Mouse (Mus musculus) MEL (cell line): ENCODE results near the gene Foxg1. TPM values are rescaled to one million over a fixed set of nuclear protein-coding genes. Genes with fewer than 3 reads are reported as not detected.
A peak's percentile ranks its signal among the peaks of the same experiment; 100 is the strongest.

Experiments
- DNase-seq: peaks from one replicate; pipeline ENCODE4 v3.0.0; 2011; ENCODE audit warnings: low read depth, low spot score
- H3K27ac ChIP-seq: 2 replicates; pipeline ENCODE4 v1.5.1; 2012; ENCODE audit warnings: low read depth, mild to moderate bottlenecking, control low read depth, low read length, moderate library complexity; ENCODE audit not compliant: control insufficient read depth
- H3K27me3 ChIP-seq, 2 experiments: fragments of 150-350 bp in 1 of 2; sonication (generic) in 1 of 2; 2 replicates each; pipeline ENCODE4 v1.6.1; 2012; ENCODE audit warnings: low read length in 2 of 2, mild to moderate bottlenecking in 2 of 2, improper control_type of control experiment in 1 of 2, moderate library complexity in 1 of 2; ENCODE audit not compliant: insufficient read depth in 2 of 2, control insufficient read depth in 1 of 2
- H3K36me3 ChIP-seq, 2 experiments: 2 replicates each; pipeline ENCODE4 v1.6.1; 2012 to 2014; ENCODE audit warnings: low read length in 2 of 2, improper control_type of control experiment in 1 of 2, inconsistent platforms in 1 of 2, mild to moderate bottlenecking in 1 of 2; ENCODE audit not compliant: insufficient read depth in 2 of 2, control insufficient read depth in 1 of 2
- H3K4me1 ChIP-seq, 2 experiments: fragments of 150-350 bp in 1 of 2; sonication (generic) in 1 of 2; 2 replicates each; pipeline ENCODE4 v1.6.1; 2012; ENCODE audit warnings: low read length in 2 of 2, improper control_type of control experiment in 1 of 2, mild to moderate bottlenecking in 1 of 2; ENCODE audit not compliant: insufficient read depth in 2 of 2, control insufficient read depth in 1 of 2
- H3K4me3 ChIP-seq, 2 experiments: fragments of 150-350 bp in 1 of 2; sonication (generic) in 1 of 2; 2 replicates each; pipeline ENCODE4 v1.5.1; 2012; ENCODE audit warnings: low read depth in 2 of 2, low read length in 2 of 2, mild to moderate bottlenecking in 2 of 2, moderate library complexity in 2 of 2, control low read depth in 1 of 2, improper control_type of control experiment in 1 of 2; ENCODE audit not compliant: control insufficient read depth in 1 of 2, insufficient read depth in 1 of 2
- H3K79me2 ChIP-seq: 2 replicates; pipeline ENCODE4 v1.6.1; 2012; ENCODE audit warnings: mild to moderate bottlenecking, low read length, moderate library complexity; ENCODE audit not compliant: control insufficient read depth, poor library complexity, insufficient read depth
- H3K9ac ChIP-seq: 2 replicates; pipeline ENCODE4 v1.6.1; 2012; ENCODE audit warnings: low read depth, mild to moderate bottlenecking, control low read depth, low read length, moderate library complexity; ENCODE audit not compliant: control insufficient read depth, poor library complexity, severe bottlenecking
- H3K9me3 ChIP-seq: fragments of 150-350 bp; sonication (generic); replicated peaks from 2 replicates; pipeline ENCODE4 v1.6.1; 2012; ENCODE audit warnings: mild to moderate bottlenecking, low read length, improper control_type of control experiment, moderate library complexity; ENCODE audit not compliant: insufficient read depth
- BHLHE40 ChIP-seq: IDR thresholded peaks from 2 replicates; pipeline ENCODE4 v1.6.1; 2012; ENCODE audit warnings: low read depth, mild to moderate bottlenecking, inconsistent platforms, low read length, improper control_type of control experiment, borderline replicate concordance
- CHD2 ChIP-seq: IDR thresholded peaks from 2 replicates; pipeline ENCODE4 v1.6.1; 2011; ENCODE audit warnings: low read length, improper control_type of control experiment
- CTCF ChIP-seq, 3 experiments: IDR thresholded peaks in 2 of 3; conservative IDR thresholded peaks in 1 of 3; 2 replicates each; pipeline ENCODE4 v1.5.1; 2011 to 2012; ENCODE audit warnings: low read length in 3 of 3, low read depth in 2 of 3, mild to moderate bottlenecking in 2 of 3, improper control_type of control experiment in 1 of 3, inconsistent platforms in 1 of 3, mixed read lengths in 1 of 3, moderate library complexity in 1 of 3; ENCODE audit not compliant: control insufficient read depth in 1 of 3, insufficient read depth in 1 of 3, poor library complexity in 1 of 3, severe bottlenecking in 1 of 3
- HCFC1 ChIP-seq: IDR thresholded peaks from 2 replicates; pipeline ENCODE4 v1.6.1; 2012; ENCODE audit warnings: low read depth, mild to moderate bottlenecking, inconsistent platforms, low read length, improper control_type of control experiment, moderate library complexity
- JUND ChIP-seq: IDR thresholded peaks from 2 replicates; pipeline ENCODE4 v1.6.1; 2011; ENCODE audit warnings: low read depth, mild to moderate bottlenecking, improper control_type of control experiment, low read length
- MAX ChIP-seq: IDR thresholded peaks from 2 replicates; pipeline ENCODE4 v1.6.1; 2011; ENCODE audit warnings: low read length, improper control_type of control experiment
- NELFE ChIP-seq: IDR thresholded peaks from 2 replicates; pipeline ENCODE4 v1.6.1; 2011; ENCODE audit warnings: low read depth, low read length, improper control_type of control experiment
- NRF1 ChIP-seq: IDR thresholded peaks from 2 replicates; pipeline ENCODE4 v1.6.1; 2014; ENCODE audit warnings: low read depth, mild to moderate bottlenecking, inconsistent platforms, low read length, improper control_type of control experiment, moderate library complexity; ENCODE audit not compliant: poor library complexity, insufficient read depth, severe bottlenecking
- POLR2AphosphoS5 ChIP-seq: IDR thresholded peaks from 2 replicates; pipeline ENCODE4 v1.6.1; 2012; ENCODE audit warnings: low read depth, borderline replicate concordance, mild to moderate bottlenecking, inconsistent platforms, low read length, moderate library complexity, mixed read lengths
- RAD21 ChIP-seq: IDR thresholded peaks from 2 replicates; pipeline ENCODE4 v1.6.1; 2011; ENCODE audit warnings: mild to moderate bottlenecking, low read depth, low read length, improper control_type of control experiment
- SIN3A ChIP-seq: IDR thresholded peaks from 2 replicates; pipeline ENCODE4 v1.6.1; 2012; ENCODE audit warnings: low read length, improper control_type of control experiment, inconsistent platforms
- SMC3 ChIP-seq: IDR thresholded peaks from 2 replicates; pipeline ENCODE4 v1.6.1; 2011; ENCODE audit warnings: low read depth, low read length, improper control_type of control experiment
- TBP ChIP-seq: IDR thresholded peaks from 2 replicates; pipeline ENCODE4 v1.8.0; 2011; ENCODE audit warnings: low read depth, low read length, improper control_type of control experiment
- USF1 ChIP-seq: IDR thresholded peaks from 2 replicates; pipeline ENCODE4 v1.6.1; 2014; ENCODE audit warnings: low read depth, mild to moderate bottlenecking, inconsistent platforms, low read length, improper control_type of control experiment, moderate library complexity
- USF2 ChIP-seq, 2 experiments: IDR thresholded peaks; 2 replicates each; pipeline ENCODE4 v1.6.1; 2011 to 2012; ENCODE audit warnings: improper control_type of control experiment in 2 of 2, low read length in 2 of 2, borderline replicate concordance in 1 of 2, inconsistent platforms in 1 of 2, low read depth in 1 of 2, mild to moderate bottlenecking in 1 of 2; ENCODE audit not compliant: insufficient read depth in 1 of 2
- ZC3H11A ChIP-seq: IDR thresholded peaks from 2 replicates; pipeline ENCODE4 v1.6.1; 2012; ENCODE audit warnings: low read depth, mild to moderate bottlenecking, inconsistent platforms, low read length, improper control_type of control experiment
- ZKSCAN1 ChIP-seq: IDR thresholded peaks from 2 replicates; pipeline ENCODE4 v1.6.1; 2012; ENCODE audit warnings: low read depth, mild to moderate bottlenecking, inconsistent platforms, low read length, improper control_type of control experiment, moderate library complexity
- ZNF384 ChIP-seq: IDR thresholded peaks from 2 replicates; pipeline ENCODE4 v1.6.1; 2012; ENCODE audit warnings: low read depth, mild to moderate bottlenecking, inconsistent platforms, low read length, improper control_type of control experiment
- polyA plus RNA-seq, 2 experiments: library from polyadenylated mRNA; stranded (reverse) in 1 of 2; unstranded in 1 of 2; fragments of >175 nt in 1 of 2; fragments of >200 nt in 1 of 2; gene quantifications; 2 replicates each; pipeline versions ENCODE4 v1.2.1 to v1.2.4; 2012; ENCODE audit warnings: low replicate concordance in 2 of 2, low read depth in 1 of 2; ENCODE audit not compliant: insufficient read length in 2 of 2, insufficient read depth in 1 of 2, missing spikeins in 1 of 2
- total RNA-seq: library from RNA; depleted of rRNA; stranded (reverse); fragments of 300-350 nt; gene quantifications from 2 replicates; pipeline ENCODE4 v1.2.3, GENCODE M21; 2012

The Foxg1 gene
- total and polyA plus RNA-seq, 3 experiments, result not detected

DNA sequence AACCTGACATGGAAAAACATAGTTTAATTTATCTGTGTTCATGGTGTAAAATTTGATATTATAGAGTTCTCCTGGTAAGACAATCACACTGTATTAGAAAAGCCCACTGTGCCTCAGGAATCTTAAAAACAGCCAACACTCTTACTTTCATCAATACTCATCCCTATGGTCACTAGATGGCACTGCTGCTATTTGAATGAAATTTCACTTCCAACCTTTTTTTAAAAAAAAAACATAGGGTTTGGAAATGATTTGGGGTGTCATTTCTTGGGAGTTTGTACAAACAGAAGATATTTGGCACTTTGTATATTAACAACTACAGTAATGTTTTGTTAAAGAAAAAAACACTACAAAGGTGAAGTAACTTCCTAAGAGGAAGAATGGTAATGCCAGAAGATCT is 10.3 kb upstream of the Foxg1 start:
- no peak for TF ChIP-seq TBP
- TF ChIP-seq SMC3, result peak; percentile 46
- peak; percentile 37; the same call in 1 of the 2 replicates for TF ChIP-seq ZC3H11A
- peak; percentile 74 for TF ChIP-seq ZNF384
- TF ChIP-seq CTCF (IDR thresholded peaks at IDR 0.05 in 2 of 3, conservative IDR thresholded peaks at IDR 0.05 in 1 of 3; ENCODE audit: control insufficient read depth in 1 of 3, insufficient read depth in 1 of 3, low read depth in 2 of 3, low read length in 3 of 3, poor library complexity in 1 of 3, severe bottlenecking in 1 of 3), result peak in 1 of 3 experiments; percentile 52; a peak in 2 of 6 replicates
- TF ChIP-seq RAD21, result peak; percentile 60
- no peak for TF ChIP-seq USF1
- Histone ChIP-seq H3K36me3 (no peaks in the 10 kb centered on the region), H3K27ac (no peak overlapping the region), H3K9me3 (no peaks in the 10 kb centered on the region), H3K4me3 (no peak overlapping the region), H3K4me1 (no peaks in the 10 kb centered on the region), H3K9ac (no peak overlapping the region), H3K27me3 (no peaks in the 10 kb centered on the region), H3K79me2 (no peaks in the 10 kb centered on the region)
- peak; percentile 17 for DNase-seq

DNA sequence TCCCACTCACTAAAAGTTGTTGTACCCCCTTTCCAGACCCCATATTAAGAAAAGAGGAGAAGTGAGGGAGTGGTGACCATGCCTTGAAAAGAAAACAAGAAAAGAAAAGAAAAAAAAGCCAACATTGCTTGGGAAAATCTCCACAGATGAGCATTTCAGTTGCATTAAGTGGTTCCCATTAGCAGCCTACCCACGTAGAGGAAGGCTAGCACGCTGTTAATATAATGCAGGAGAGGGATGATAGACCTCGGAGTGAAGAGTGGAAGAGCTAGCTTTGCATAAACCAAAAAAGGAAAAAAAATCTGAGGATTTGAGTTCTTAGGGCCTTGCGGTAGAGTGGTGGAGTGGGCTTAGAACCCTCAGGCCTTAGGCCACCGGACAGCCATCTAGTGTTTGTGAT is 9.3 kb upstream of the Foxg1 start:
- H3K9ac ChIP-seq, result no peak overlapping the region
- H3K4me3 ChIP-seq, result no peak overlapping the region
- DNase-seq, result no peak
- H3K79me2 ChIP-seq, result no peaks in the 10 kb centered on the region
- no peaks in the 10 kb centered on the region for H3K27me3 ChIP-seq
- TF ChIP-seq SIN3A (no peak), JUND (no peak)
- no peaks in the 10 kb centered on the region for H3K4me1 ChIP-seq
- no peak overlapping the region for H3K27ac ChIP-seq
- H3K36me3 ChIP-seq, result no peaks in the 10 kb centered on the region
- no peaks in the 10 kb centered on the region for H3K9me3 ChIP-seq

DNA sequence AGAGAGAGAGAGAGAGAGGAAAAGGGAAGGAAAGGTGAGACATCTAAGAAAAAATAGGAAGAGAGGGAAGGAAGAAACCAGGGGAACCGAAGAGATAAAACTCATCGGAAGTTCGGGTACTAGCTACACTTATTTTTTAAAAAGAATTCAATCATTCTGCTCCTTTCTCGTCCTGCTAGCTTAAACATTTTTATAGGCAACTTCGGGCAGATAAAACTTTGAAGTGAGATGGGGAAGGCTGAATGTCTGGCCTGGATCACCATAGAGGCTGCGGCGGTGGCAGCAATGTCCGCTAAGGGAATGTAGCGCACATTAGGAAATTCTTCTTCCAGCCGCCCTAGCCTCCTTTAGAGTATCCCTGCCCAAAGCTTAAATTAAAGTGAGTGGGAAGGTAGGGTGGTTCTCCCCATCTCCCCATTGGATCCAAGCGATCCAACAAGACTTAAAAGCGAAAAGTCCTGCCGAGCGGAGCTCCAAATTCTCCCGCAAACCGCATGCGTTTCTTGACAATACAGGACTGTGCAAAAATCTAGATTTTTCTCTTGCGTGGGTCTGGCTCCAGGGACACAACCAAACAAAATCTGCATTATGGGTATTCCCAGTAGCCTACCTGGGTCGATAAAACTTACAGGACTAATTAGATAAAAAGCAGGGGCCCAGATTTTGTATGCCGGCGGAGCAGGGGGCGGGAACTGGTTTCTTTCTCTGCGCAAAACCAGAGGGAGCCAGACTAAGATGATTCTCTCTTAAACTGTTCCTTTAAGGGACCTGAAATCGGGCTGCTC is 8.4 kb upstream of the Foxg1 start:
- H3K9ac ChIP-seq, result no peak overlapping the region
- TF ChIP-seq NRF1 (no peak), ZC3H11A (no peak), HCFC1 (no peak), CHD2 (no peak), JUND (no peak), USF2 (IDR thresholded peaks at IDR 0.05; ENCODE audit: borderline replicate concordance in 1 of 2, insufficient read depth in 1 of 2, low read depth in 1 of 2, low read length in 2 of 2) (no peak), MAX (no peak), NELFE (no peak), ZKSCAN1 (no peak), POLR2AphosphoS5 (no peak), BHLHE40 (no peak)
- no peak overlapping the region for H3K4me3 ChIP-seq
- H3K27ac ChIP-seq, result no peak overlapping the region
- H3K4me1 ChIP-seq, result no peaks in the 10 kb centered on the region
- H3K36me3 ChIP-seq, result no peaks in the 10 kb centered on the region
- DNase-seq, result no peak
- H3K27me3 ChIP-seq, result no peaks in the 10 kb centered on the region
- no peaks in the 10 kb centered on the region for H3K79me2 ChIP-seq
- H3K9me3 ChIP-seq, result no peaks in the 10 kb centered on the region
